Mouse (Mus musculus): Measurements from ENCODE around the gene Prr19. TPM values are rescaled to one million over a fixed set of nuclear protein-coding genes. Genes with fewer than 3 reads are reported as not detected.
A peak's percentile ranks its signal among the peaks of the same experiment; 100 is the strongest.

The Prr19 gene
- total and polyA plus RNA-seq, 2 experiments from 2014 or later, result 2.5 to 7.0 TPM

DNA sequence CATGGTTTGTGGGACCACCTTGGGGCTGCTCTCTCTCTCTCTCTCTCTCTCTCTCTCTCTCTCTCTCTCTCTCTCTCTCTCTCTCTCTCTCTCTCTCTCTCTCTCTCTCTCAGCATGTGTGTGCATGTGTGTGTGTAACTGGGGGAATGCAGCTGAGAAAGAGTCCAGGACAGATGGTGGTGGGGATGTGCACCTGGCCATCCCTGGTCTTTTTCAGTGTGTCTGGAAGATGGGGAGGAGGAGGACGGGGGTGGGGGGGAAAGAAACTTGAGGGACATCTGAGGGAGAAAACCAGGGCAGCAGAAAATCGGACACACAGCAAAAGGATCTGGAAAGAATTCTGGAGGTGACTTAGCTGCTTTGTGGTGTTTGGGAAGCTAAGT is 5.4 kb downstream of the Prr19 start:
- peak overlapping the region; percentile 58 for H3K4me2 ChIP-seq (ENCODE audit: low read depth, low read length, poor library complexity, severe bottlenecking)
- H3K9ac ChIP-seq (replicated peaks; ENCODE audit: low read length, poor library complexity, severe bottlenecking), result peak overlapping the region; percentile 97
- H3K9me3 ChIP-seq (ENCODE audit: low read length), result no peaks in the 10 kb centered on the region
- DNase-seq (ENCODE audit: low spot score) (no peak), ATAC-seq (ENCODE audit: low FRiP score) (no peak)
- no peak for TF ChIP-seq CTCF (IDR thresholded peaks at IDR 0.05)
- H3K4me3 ChIP-seq (ENCODE audit: low read depth, low read length), result peak overlapping the region; percentile 63
- 0 out of 2 replicates have a peak, but pooled peaks cover 3% of the 10 kb centered on the region for H3K27me3 ChIP-seq (ENCODE audit: insufficient read depth, low read length)
- WGBS, result 33% methylated on average over 2 of the region's 2 CpGs
- H3K4me1 ChIP-seq (ENCODE audit: insufficient read depth, low read length), result 0 out of 2 replicates have a peak, but pooled peaks cover 5% of the 10 kb centered on the region
- peaks cover 20% of the 10 kb centered on the region for H3K36me3 ChIP-seq (ENCODE audit: insufficient read depth, low read length)
- peak overlapping the region; percentile 85; the same call in 1 of the 2 replicates for H3K27ac ChIP-seq (ENCODE audit: low read depth, low read length)

DNA sequence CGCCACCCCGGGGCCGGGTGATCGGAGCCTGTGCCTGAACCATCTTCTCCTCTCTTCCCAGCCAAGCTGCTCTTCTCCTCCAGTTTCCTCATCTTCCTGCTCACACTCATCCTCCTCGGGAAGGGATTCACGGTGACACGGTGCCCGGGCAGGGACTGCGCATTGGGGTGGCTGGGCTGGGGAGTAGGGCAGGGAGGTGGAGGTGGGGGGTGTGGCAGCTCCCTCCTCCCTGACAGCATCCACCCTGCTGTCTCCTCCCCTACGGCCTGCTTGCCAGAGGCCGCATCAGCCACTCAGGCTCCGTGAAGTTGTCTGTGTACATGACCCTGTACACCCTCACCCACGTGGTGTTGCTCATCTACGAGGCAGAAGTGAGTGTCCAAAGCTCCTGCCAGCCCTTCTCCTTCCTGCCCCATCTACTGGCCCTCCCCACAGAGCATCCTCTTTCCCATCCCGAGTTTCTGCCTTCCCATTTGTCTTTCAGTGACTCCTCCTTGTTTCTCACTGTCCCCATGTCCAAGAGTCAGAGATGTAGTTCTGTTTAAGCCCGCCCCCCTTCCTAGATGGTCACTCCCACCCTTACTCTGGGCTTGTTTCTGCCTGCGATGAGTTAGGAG is 7.6 kb downstream of the Prr19 start:
- H3K4me3 ChIP-seq (ENCODE audit: low read depth, low read length), result no peak overlapping the region
- H3K27me3 ChIP-seq (ENCODE audit: insufficient read depth, low read length), result peaks cover 20% of the 10 kb centered on the region; the same call in 1 of the 2 replicates
- no peak overlapping the region for H3K4me2 ChIP-seq (ENCODE audit: low read depth, low read length, poor library complexity, severe bottlenecking)
- peaks cover 31% of the 10 kb centered on the region for H3K36me3 ChIP-seq (ENCODE audit: insufficient read depth, low read length)
- DNase-seq (ENCODE audit: low spot score) (no peak), ATAC-seq (ENCODE audit: low FRiP score) (no peak)
- WGBS, result 72% methylated on average over 17 of the region's 17 CpGs
- no peaks in the 10 kb centered on the region for H3K9me3 ChIP-seq (ENCODE audit: low read length)
- H3K27ac ChIP-seq (ENCODE audit: low read depth, low read length), result no peak overlapping the region
- H3K4me1 ChIP-seq (ENCODE audit: insufficient read depth, low read length), result 0 out of 2 replicates have a peak, but pooled peaks cover 5% of the 10 kb centered on the region
- TF ChIP-seq CTCF (IDR thresholded peaks at IDR 0.05), result no peak
- no peak overlapping the region for H3K9ac ChIP-seq (replicated peaks; ENCODE audit: low read length, poor library complexity, severe bottlenecking)

DNA sequence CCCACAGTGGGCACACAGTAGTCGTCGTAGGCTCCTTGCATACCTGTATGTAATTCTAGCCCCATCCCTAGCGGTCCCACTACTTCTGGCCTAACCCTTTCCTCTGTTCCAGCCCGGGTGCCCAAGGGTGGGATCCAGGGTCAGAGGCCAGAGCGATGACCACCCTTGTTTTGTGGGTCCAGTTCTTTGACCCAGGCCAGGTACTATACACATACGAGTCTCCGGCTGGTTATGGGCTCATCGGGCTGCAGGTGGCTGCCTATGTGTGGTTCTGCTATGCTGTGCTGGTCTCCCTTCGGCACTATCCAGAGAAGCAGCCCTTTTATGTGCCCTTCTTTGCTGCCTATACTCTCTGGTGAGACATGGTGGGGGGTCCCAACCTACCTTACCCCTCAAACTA is 8.2 kb downstream of the Prr19 start:
- no peak for ATAC-seq (ENCODE audit: low FRiP score)
- Histone ChIP-seq H3K9ac (replicated peaks; ENCODE audit: low read length, poor library complexity, severe bottlenecking) (no peak overlapping the region), H3K4me1 (ENCODE audit: insufficient read depth, low read length) (0 out of 2 replicates have a peak, but pooled peaks cover 5% of the 10 kb centered on the region), H3K4me3 (ENCODE audit: low read depth, low read length) (no peak overlapping the region), H3K27ac (ENCODE audit: low read depth, low read length) (no peak overlapping the region), H3K36me3 (ENCODE audit: insufficient read depth, low read length) (peaks cover 31% of the 10 kb centered on the region), H3K9me3 (ENCODE audit: low read length) (no peaks in the 10 kb centered on the region), H3K4me2 (ENCODE audit: low read depth, low read length, poor library complexity, severe bottlenecking) (no peak overlapping the region), H3K27me3 (ENCODE audit: insufficient read depth, low read length) (peaks cover 22% of the 10 kb centered on the region; the same call in 1 of the 2 replicates)
- TF ChIP-seq CTCF (IDR thresholded peaks at IDR 0.05), result no peak
- 91% methylated on average over 9 of the region's 9 CpGs for WGBS
- no peak for DNase-seq (ENCODE audit: low spot score)

DNA sequence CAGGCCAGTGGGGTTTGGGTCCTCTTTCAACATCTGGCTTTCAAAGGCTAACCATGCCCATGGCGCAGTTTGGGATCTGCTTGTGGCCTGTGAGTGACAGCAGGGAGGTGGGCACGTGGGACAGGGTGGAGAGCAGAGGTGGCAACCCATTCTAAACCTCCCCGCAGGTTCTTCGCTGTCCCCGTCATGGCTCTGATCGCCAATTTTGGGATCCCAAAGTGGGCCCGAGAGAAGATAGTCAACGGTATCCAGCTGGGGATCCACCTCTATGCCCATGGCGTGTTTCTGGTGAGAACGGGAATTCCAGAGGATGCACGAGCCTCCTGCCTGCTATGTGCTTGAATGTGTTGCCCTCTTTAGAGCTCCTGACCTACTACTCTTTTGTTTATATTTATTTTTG is 10.0 kb downstream of the Prr19 start:
- Histone ChIP-seq H3K27me3 (ENCODE audit: insufficient read depth, low read length) (peaks cover 22% of the 10 kb centered on the region; the same call in 1 of the 2 replicates), H3K27ac (ENCODE audit: low read depth, low read length) (no peak overlapping the region), H3K36me3 (ENCODE audit: insufficient read depth, low read length) (peaks cover 39% of the 10 kb centered on the region), H3K4me1 (ENCODE audit: insufficient read depth, low read length) (no peaks in the 10 kb centered on the region), H3K4me2 (ENCODE audit: low read depth, low read length, poor library complexity, severe bottlenecking) (no peak overlapping the region), H3K9ac (replicated peaks; ENCODE audit: low read length, poor library complexity, severe bottlenecking) (no peak overlapping the region), H3K9me3 (ENCODE audit: low read length) (no peaks in the 10 kb centered on the region), H3K4me3 (ENCODE audit: low read depth, low read length) (no peak overlapping the region)
- 85% methylated on average over 11 of the region's 11 CpGs for WGBS
- no peak for ATAC-seq (ENCODE audit: low FRiP score)
- no peak for TF ChIP-seq CTCF (IDR thresholded peaks at IDR 0.05)
- no peak for DNase-seq (ENCODE audit: low spot score)

DNA sequence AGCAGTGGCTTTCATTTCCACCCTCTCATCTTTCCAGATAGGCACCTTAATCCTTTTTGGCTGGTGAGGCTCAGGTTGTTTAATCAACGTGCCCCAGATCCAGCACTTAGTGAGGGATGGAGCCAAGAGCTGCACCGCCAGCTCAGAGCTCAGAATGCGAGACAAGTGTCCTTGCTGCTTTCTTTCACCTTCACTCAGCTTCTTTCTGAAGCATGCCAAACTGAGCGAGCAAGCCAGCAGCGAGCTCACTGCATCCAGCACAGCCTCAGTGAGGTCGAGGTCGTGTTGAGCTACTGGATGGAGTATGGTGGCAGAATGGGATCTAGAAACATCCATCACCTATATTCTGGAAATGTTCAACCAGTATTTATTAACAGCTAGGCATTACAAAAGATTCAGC is 12.1 kb downstream of the Prr19 start:
- ATAC-seq (ENCODE audit: low FRiP score) (no peak), DNase-seq (ENCODE audit: low spot score) (no peak)
- no peak for TF ChIP-seq CTCF (IDR thresholded peaks at IDR 0.05)
- Histone ChIP-seq H3K4me2 (ENCODE audit: low read depth, low read length, poor library complexity, severe bottlenecking) (no peak overlapping the region), H3K36me3 (ENCODE audit: insufficient read depth, low read length) (peaks cover 29% of the 10 kb centered on the region; the same call in 1 of the 2 replicates), H3K9ac (replicated peaks; ENCODE audit: low read length, poor library complexity, severe bottlenecking) (no peak overlapping the region), H3K27me3 (ENCODE audit: insufficient read depth, low read length) (peaks cover 22% of the 10 kb centered on the region; the same call in 1 of the 2 replicates), H3K4me3 (ENCODE audit: low read depth, low read length) (no peak overlapping the region), H3K27ac (ENCODE audit: low read depth, low read length) (no peak overlapping the region), H3K4me1 (ENCODE audit: insufficient read depth, low read length) (0 out of 2 replicates have a peak, but pooled peaks cover 1% of the 10 kb centered on the region), H3K9me3 (ENCODE audit: low read length) (no peaks in the 10 kb centered on the region)
- WGBS, result 45% methylated on average over 7 of the region's 7 CpGs

DNA sequence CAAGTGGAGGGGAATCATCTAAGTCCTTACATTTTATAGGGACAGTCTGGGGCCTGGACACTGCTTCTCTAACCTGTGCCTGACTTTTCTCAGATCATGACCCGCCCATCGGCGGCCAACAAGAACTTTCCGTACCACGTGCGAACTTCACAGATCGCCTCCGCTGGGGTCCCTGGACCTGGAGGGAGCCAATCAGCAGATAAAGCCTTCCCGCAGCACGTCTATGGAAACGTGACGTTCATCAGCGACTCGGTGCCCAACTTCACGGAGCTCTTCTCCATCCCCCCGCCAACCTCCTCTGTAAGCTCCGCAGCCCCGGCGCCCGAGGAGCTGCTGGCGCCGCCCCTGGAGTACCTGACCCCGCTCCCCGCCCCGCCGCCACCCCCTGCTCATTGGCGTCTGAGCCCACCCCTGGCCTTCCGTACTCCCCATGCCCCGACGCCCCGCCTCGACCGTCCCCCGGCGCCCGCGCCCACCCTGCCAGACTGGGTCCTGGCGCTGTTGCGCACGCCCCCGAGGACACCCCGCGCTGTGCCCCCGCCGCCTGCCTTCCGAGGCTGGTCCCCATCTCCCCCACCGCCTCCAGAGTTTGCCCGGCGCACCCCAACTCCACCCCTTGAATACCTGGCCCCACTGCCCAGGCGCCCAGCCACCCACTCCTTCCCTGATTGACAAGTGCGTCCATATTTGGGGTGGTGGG is 13.5 kb downstream of the Prr19 start:
- H3K9me3 ChIP-seq (ENCODE audit: low read length), result no peaks in the 10 kb centered on the region

More for the DNA sequence above, 13.5 kb downstream of the Prr19 start:
- H3K9ac ChIP-seq (replicated peaks; ENCODE audit: low read length, poor library complexity, severe bottlenecking), result peak overlapping the region; percentile 42; the same call in 1 of the 2 replicates
- peak overlapping the region; percentile 22 for H3K4me3 ChIP-seq (ENCODE audit: low read depth, low read length)
- WGBS, result 10% methylated on average over 40 of the region's 51 CpGs
- peaks cover 22% of the 10 kb centered on the region; the same call in 1 of the 2 replicates for H3K27me3 ChIP-seq (ENCODE audit: insufficient read depth, low read length)
- ATAC-seq (ENCODE audit: low FRiP score) (no peak), DNase-seq (ENCODE audit: low spot score) (no peak)
- TF ChIP-seq CTCF (IDR thresholded peaks at IDR 0.05), result no peak
- H3K4me2 ChIP-seq (ENCODE audit: low read depth, low read length, poor library complexity, severe bottlenecking), result peak overlapping the region; percentile 38
- H3K4me1 ChIP-seq (ENCODE audit: insufficient read depth, low read length), result 0 out of 2 replicates have a peak, but pooled peaks cover 2% of the 10 kb centered on the region
- no peak overlapping the region for H3K27ac ChIP-seq (ENCODE audit: low read depth, low read length)
- H3K36me3 ChIP-seq (ENCODE audit: insufficient read depth, low read length), result peaks cover 22% of the 10 kb centered on the region; the same call in 1 of the 2 replicates
